Mouse (Mus musculus): ENCODE data around the gene Cdt1.
"Not testable (repeated sequence)": the region's sequence is repeated elsewhere in the genome, so short reads cannot be mapped to it uniquely, and the experiment has no call there.

Gene Cdt1

GRCm38 (mm10) chr8:122550234-122550994 lies 17.4 kb upstream of the Cdt1 start:
- peak; percentile 73 for DNase-seq

DNA sequence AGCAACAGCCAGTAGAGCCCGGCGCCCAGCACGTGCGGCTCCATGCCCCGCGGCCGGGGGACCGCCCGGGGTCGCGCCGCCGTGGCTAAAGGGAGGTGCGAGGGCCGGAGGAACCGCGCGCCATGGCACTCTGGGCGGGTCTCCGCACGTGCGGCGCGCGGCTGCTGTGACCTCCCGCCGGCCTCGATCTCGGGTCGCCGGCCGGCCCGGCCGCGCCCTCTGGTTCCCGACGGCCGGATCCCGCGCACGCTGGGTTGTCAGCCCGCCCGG lies 16.9 kb upstream of the Cdt1 start:
- DNase-seq = no peak

- peak; percentile 96 for DNase-seq
Observed at GRCm38 (mm10) chr8:122551265-122552051, 16.4 kb upstream of the Cdt1 start, which contains the start of gene Piezo1. TSS of gene Piezo1 (minus strand) at chr8:122551329.

GRCm38 (mm10) chr8:122554786-122555185 lies 13.0 kb upstream of the Cdt1 start:
- no peak for DNase-seq

- DNase-seq = peak; percentile 90
Observed at GRCm38 (mm10) chr8:122556030-122557009, 11.5 kb upstream of the Cdt1 start.

- DNase-seq = no peak
Observed at GRCm38 (mm10) chr8:122557248-122558038, 10.4 kb upstream of the Cdt1 start.

GRCm38 (mm10) chr8:122558671-122559349 lies 9.0 kb upstream of the Cdt1 start:
- peak; percentile 59 for DNase-seq

DNA sequence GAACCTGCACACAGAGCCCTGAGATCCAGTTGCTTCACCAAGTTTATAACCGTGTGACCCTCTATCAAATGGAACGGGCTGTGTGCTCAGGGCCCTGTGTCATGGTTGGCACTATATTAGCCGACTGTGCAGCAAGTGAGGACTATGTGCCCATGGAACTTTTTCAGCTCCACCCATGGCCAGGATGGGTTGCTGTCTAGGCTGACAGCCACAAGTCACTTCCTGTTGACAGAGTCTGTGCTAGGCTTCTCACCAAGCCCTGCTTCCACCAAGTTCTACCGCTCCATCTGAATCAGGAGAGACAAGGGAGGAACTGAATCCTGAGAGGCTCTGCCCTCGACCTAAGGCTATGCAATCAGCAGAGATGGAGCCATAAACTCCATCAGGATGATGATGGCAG lies 6.6 kb upstream of the Cdt1 start:
- DNase-seq = no peak

- no peak for DNase-seq
Observed at GRCm38 (mm10) chr8:122564363-122565352, 3.2 kb upstream of the Cdt1 start.

GRCm38 (mm10) chr8:122566766-122567165 lies 1.0 kb upstream of the Cdt1 start:
- peak; percentile 30 for DNase-seq

DNA sequence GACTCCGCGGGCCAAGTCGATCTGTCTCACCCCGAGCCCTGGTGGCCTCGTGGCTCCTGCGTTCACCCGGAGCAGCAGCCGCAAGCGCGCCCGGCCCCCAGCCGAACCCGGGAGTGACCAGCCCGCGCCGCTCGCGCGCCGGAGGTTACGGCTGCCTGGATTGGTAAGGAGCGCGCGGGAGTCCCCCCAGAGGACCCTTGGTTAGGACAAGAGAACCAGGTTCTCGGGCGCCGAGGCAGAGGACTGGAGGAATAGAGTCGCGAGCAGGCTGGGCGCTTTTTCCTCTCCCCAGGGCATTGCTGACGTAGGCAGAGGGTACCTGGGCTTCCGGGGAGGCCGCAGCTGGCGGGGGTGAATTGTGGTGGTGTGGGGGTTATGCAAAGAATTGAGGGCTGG lies 292 bp downstream of the Cdt1 start:
- no peak for DNase-seq

DNA sequence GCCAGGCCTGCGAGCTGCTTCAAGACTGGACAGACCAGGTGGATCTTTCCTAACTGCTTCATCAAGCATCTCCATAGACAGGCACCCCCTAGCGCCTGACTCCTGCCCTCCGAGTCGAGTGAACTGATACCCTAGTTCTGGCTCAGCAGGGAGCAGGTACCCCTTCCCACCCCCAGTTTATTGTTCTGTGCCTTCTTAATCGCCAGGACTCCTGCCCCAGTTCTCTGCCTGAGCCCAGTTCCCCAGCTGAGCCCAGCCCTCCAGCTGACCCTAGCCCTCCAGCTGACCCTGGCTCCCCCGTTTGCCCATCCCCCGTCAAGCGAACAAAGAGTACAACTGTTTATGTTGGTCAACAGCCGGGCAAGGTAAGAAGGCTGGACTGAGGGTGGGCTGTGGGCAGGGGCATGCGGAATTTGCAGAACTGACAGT lies 1.1 kb downstream of the Cdt1 start:
- DNase-seq = no peak

GRCm38 (mm10) chr8:122569329-122569728 lies 1.5 kb downstream of the Cdt1 start:
- DNase-seq = no peak

DNA sequence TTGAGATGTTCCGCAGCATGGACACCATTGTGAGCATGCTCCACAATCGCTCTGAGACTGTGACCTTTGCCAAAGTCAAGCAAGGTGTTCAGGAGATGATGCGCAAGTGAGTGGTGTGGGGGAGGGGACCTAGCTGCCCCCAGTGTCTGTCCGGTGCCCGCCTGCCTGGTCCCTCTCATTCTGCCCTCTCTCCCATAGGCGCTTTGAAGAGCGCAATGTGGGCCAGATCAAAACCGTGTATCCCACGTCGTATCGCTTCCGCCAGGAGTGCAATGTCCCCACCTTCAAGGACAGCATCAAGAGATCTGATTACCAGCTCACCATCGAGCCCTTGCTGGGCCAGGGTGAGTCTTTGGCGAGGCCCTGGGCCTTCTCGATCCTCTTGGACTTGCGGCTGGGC lies 2.2 kb downstream of the Cdt1 start:
- DNase-seq = no peak

DNA sequence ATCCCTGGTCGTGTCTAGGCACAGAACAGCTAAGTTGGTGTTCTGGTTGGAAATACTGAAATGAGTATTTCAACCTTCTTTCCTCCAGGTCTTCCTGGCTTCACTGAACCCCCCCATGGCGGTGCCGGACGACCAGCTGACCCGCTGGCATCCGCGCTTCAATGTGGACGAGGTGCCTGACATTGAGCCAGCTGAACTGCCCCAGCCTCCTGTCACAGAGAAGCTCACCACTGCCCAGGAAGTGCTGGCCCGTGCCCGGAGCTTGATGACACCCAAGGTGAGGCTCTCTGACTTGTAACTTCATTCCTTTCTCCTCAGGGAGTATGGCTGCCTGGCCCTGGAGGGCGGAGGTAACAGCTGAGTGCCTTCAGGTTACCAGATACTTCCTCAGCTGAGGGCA lies 3.3 kb downstream of the Cdt1 start:
- DNase-seq = no peak

DNA sequence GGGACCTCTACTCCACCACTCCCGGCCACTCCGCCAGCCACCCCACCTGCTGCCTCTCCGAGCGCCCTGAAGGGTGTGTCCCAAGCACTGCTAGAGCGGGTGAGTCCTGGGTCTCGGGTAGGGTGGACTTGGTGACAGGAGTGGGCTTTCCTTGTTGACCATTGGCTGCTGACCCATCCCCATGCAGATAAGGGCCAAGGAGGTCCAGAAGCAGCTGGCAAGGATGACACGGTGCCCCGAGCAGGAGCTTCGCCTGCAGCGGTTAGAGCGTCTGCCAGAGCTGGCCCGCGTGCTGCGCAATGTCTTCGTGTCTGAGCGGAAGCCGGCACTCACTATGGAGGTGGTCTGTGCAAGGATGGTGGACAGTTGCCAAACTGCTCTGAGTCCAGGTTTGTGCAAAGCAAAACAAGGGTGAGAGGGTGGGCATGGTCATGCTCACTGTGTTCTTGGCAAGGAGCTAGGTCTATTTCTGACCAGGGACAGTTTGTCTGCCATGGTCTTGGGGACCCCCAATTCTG lies 4.0 kb downstream of the Cdt1 start:
- DNase-seq = no peak

DNA sequence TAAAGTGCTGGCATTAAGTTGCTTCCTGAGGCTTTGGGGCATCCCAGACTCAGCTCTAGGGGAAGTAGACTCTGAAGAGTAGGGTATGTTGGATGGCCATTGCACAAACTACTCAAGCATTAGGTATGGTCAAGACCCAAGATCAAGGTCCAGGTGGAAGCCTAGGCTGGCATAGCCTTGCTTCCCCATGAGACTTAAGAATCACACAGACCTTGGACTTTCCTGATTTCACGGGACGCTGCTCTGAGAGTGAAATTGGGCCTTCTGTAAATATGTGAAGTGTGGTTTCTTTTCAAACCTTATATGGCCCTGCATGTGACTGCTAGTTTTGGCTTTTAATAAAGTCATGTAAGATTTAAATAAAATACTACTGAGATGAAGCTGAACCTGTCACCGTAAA lies 4.9 kb downstream of the Cdt1 start:
- no peak for DNase-seq

DNA sequence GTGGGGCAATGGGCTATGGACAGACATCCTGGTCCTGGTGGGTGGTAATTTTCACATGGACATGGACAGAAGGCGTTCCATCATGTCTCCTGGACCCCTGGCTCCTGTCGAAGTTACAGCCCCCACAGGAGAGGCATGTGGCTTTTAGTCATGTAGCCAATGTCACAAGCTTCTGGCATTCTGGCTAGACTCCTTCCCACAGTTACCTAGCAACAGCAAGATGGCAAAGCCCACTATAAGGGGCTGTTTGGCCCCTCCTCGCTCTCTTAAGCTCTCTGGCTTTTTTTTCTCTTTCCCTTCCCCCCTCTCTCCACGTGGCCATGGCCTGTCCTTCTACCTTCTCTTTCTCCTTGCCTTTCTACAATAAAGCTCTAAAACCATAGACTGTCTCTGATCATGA lies 5.4 kb downstream of the Cdt1 start:
- not testable (repeated sequence) for DNase-seq

- no peak for DNase-seq
Observed at GRCm38 (mm10) chr8:122573577-122573976, 5.8 kb downstream of the Cdt1 start.

DNA sequence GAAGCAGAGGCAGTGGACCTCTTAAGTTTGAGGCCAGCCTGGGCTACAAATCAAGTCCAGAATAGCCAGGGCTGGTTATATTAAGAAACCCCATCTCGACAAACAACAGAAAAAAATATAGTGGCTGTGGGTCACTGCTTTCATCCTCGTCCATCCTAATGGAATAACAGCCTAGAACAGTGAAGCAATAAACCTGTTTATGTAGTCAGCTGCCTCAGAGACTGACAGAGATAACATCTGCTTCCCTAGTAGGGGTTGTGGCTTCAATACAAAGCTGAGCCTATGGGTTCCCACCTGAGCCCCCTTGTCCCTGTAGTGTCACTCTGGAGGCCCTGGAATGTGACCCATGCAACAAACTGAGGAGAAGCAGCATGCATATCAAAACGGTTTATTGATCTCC lies 6.4 kb downstream of the Cdt1 start:
- DNase-seq = no peak

Data from lung, postnatal 10 days (tissue).